22 mouse cellular contexts compared by ENCODE assay signal in genomic region chr9:90830704-90831103, GRCm38 (mm10).
DNase-seq lines count a peak whose midpoint lies in the region; ATAC-seq and TF ChIP-seq lines count a peak whose summit lies in the region.
"Had no signal": no experiment of that assay in that cellular context is flagged by ENCODE, and none has a peak within 500 bp of the region (broad histone marks: within the 10 kb centered on the region; RNA-seq: fewer than 3 reads in every experiment).

No protein-coding gene starts in this region.

- no peaks in the 10 kb centered on the region for H3K36me3 ChIP-seq in embryonic facial prominence, embryonic 11.5 days (replicated peaks; ENCODE audit: control insufficient read depth, insufficient read depth, low read depth, low read length)
- H3K36me3 ChIP-seq in embryonic facial prominence, embryonic 10.5 days (replicated peaks) = no peaks in the 10 kb centered on the region
- H3K36me3 ChIP-seq in midbrain, embryonic 11.5 days (ENCODE audit: control insufficient read depth, insufficient read depth, low read length) = no peaks in the 10 kb centered on the region
- H3K36me3 ChIP-seq in midbrain, postnatal 0 days (ENCODE audit: insufficient read depth, low read length) = no peaks in the 10 kb centered on the region
- H3K36me3 ChIP-seq in limb, embryonic 14.5 days (ENCODE audit: control insufficient read depth, insufficient read depth, low read length) = no peaks in the 10 kb centered on the region
- H3K36me3 ChIP-seq in myocyte (ENCODE audit: control insufficient read depth, insufficient read depth) = no peaks in the 10 kb centered on the region
- no peaks in the 10 kb centered on the region for H3K36me3 ChIP-seq in liver, postnatal 0 days (replicated peaks; ENCODE audit: insufficient read depth, low read length)
- H3K36me3 ChIP-seq: embryonic facial prominence, embryonic 13.5 days; forebrain, embryonic 15.5 days had no signal

- TF ChIP-seq POLR2A in limb, embryonic 14.5 days (IDR thresholded peaks at IDR 0.05; ENCODE audit: borderline replicate concordance, extremely low read depth, insufficient read depth, insufficient read length) = no peak
- TF ChIP-seq POLR2A in myocyte (IDR thresholded peaks at IDR 0.05; ENCODE audit: insufficient read length, low read depth) = no peak

- 60% methylated on average over 4 of the region's 4 CpGs for WGBS in embryonic facial prominence, embryonic 11.5 days
- 73% methylated on average over 4 of the region's 4 CpGs for WGBS in embryonic facial prominence, embryonic 10.5 days
- WGBS in midbrain, embryonic 11.5 days = 76% methylated on average over 4 of the region's 4 CpGs
- WGBS in midbrain, postnatal 0 days = 56% methylated on average over 4 of the region's 4 CpGs
- 54% methylated on average over 4 of the region's 4 CpGs for WGBS in limb, embryonic 14.5 days
- 72% methylated on average over 4 of the region's 4 CpGs for WGBS in liver, postnatal 0 days (ENCODE audit: insufficient replicate concordance)

- no peak overlapping the region for H3K4me2 ChIP-seq in embryonic facial prominence, embryonic 11.5 days (ENCODE audit: low read depth, low read length)
- H3K4me2 ChIP-seq in midbrain, embryonic 11.5 days = no peak overlapping the region
- H3K4me2 ChIP-seq in midbrain, postnatal 0 days (ENCODE audit: low read depth, low read length, poor library complexity, severe bottlenecking) = no peak overlapping the region
- no peak overlapping the region for H3K4me2 ChIP-seq in limb, embryonic 14.5 days (replicated peaks; ENCODE audit: low read depth, low read length, severe bottlenecking)
- no peak overlapping the region for H3K4me2 ChIP-seq in myocyte (ENCODE audit: low read depth)
- H3K4me2 ChIP-seq in liver, postnatal 0 days (ENCODE audit: low read depth, low read length) = no peak overlapping the region
- H3K4me2 ChIP-seq: embryonic facial prominence, embryonic 13.5 days; forebrain, embryonic 13.5 days; forebrain, embryonic 15.5 days had no signal

- no peak overlapping the region for H3K4me3 ChIP-seq in embryonic facial prominence, embryonic 11.5 days (ENCODE audit: low read depth, low read length)
- H3K4me3 ChIP-seq in embryonic facial prominence, embryonic 10.5 days = no peak overlapping the region
- H3K4me3 ChIP-seq in midbrain, embryonic 11.5 days (ENCODE audit: low read depth, low read length) = no peak overlapping the region
- H3K4me3 ChIP-seq in midbrain, postnatal 0 days (ENCODE audit: low read depth, low read length) = no peak overlapping the region
- H3K4me3 ChIP-seq in limb, embryonic 14.5 days (replicated peaks; ENCODE audit: low read length) = no peak overlapping the region
- H3K4me3 ChIP-seq in myocyte = no peak overlapping the region
- H3K4me3 ChIP-seq in liver, postnatal 0 days (ENCODE audit: low read depth, low read length) = no peak overlapping the region
- H3K4me3 ChIP-seq: embryonic facial prominence, embryonic 13.5 days; forebrain, embryonic 13.5 days; forebrain, embryonic 15.5 days had no signal

- H3K9me3 ChIP-seq in embryonic facial prominence, embryonic 11.5 days (replicated peaks; ENCODE audit: control insufficient read depth, low read length) = no peaks in the 10 kb centered on the region
- H3K9me3 ChIP-seq in embryonic facial prominence, embryonic 10.5 days = no peaks in the 10 kb centered on the region
- H3K9me3 ChIP-seq in midbrain, embryonic 11.5 days (ENCODE audit: control insufficient read depth, low read length) = no peaks in the 10 kb centered on the region
- no peaks in the 10 kb centered on the region for H3K9me3 ChIP-seq in midbrain, postnatal 0 days (ENCODE audit: low read length)
- no peaks in the 10 kb centered on the region for H3K9me3 ChIP-seq in limb, embryonic 14.5 days (ENCODE audit: control insufficient read depth, low read length)
- no peaks in the 10 kb centered on the region for H3K9me3 ChIP-seq in liver, postnatal 0 days (ENCODE audit: low read length)
- H3K9me3 ChIP-seq: embryonic facial prominence, embryonic 13.5 days; forebrain, embryonic 13.5 days; forebrain, embryonic 15.5 days had no signal

- DNase-seq in embryonic facial prominence, embryonic 11.5 days (ENCODE audit: low spot score) = peak; percentile 17
- DNase-seq in embryonic facial prominence, embryonic 10.5 days (ENCODE audit: low spot score) = no peak
- peak; percentile 10 for DNase-seq in midbrain, embryonic 11.5 days (ENCODE audit: low spot score, missing footprints)
- no peak for DNase-seq in midbrain, postnatal 0 days (ENCODE audit: low spot score)
- DNase-seq in limb, embryonic 14.5 days (ENCODE audit: low spot score) = peak; percentile 54
- DNase-seq in layer of hippocampus, adult 8-10 months (ENCODE audit: low spot score in 2 of 2) = no peak
- no peak for DNase-seq in liver, postnatal 0 days
- DNase-seq: adrenal gland, adult 8-10 months; adrenal gland, postnatal 14 days; adrenal gland, postnatal 36 days; B cell, adult 2 months; cerebellum, adult 11-12 months; cerebellum, adult 2 months; cerebellum, adult 9-10 months; cerebellum, postnatal 10 days; cerebellum, postnatal 36 days; embryo, embryonic 11 days; forebrain, postnatal 0 days had no signal

- H3K4me1 ChIP-seq in embryonic facial prominence, embryonic 11.5 days (ENCODE audit: control insufficient read depth, insufficient read depth, low read length) = no peaks in the 10 kb centered on the region
- no peaks in the 10 kb centered on the region for H3K4me1 ChIP-seq in embryonic facial prominence, embryonic 10.5 days
- peaks cover 6% of the 10 kb centered on the region; the same call in 1 of the 2 replicates for H3K4me1 ChIP-seq in midbrain, embryonic 11.5 days (ENCODE audit: control insufficient read depth, insufficient read depth, low read length)
- H3K4me1 ChIP-seq in midbrain, postnatal 0 days (ENCODE audit: insufficient read depth, low read length) = no peaks in the 10 kb centered on the region
- H3K4me1 ChIP-seq in limb, embryonic 14.5 days (ENCODE audit: control insufficient read depth, insufficient read depth, low read length) = no peaks in the 10 kb centered on the region
- H3K4me1 ChIP-seq in liver, postnatal 0 days (ENCODE audit: insufficient read depth) = no peaks in the 10 kb centered on the region
- H3K4me1 ChIP-seq: embryonic facial prominence, embryonic 13.5 days; forebrain, embryonic 15.5 days had no signal

- TF ChIP-seq EP300 in liver, postnatal 0 days (IDR thresholded peaks at IDR 0.05; ENCODE audit: low read depth) = no peak

- H3K27ac ChIP-seq in embryonic facial prominence, embryonic 11.5 days (replicated peaks; ENCODE audit: low read depth, low read length) = no peak overlapping the region
- no peak overlapping the region for H3K27ac ChIP-seq in embryonic facial prominence, embryonic 10.5 days (replicated peaks)
- no peak overlapping the region for H3K27ac ChIP-seq in midbrain, embryonic 11.5 days (ENCODE audit: low read depth, low read length)
- no peak overlapping the region for H3K27ac ChIP-seq in midbrain, postnatal 0 days (ENCODE audit: low read depth, low read length)
- no peak overlapping the region for H3K27ac ChIP-seq in limb, embryonic 14.5 days (replicated peaks; ENCODE audit: low read depth, low read length)
- no peak overlapping the region for H3K27ac ChIP-seq in liver, postnatal 0 days (ENCODE audit: low read depth)
- H3K27ac ChIP-seq: embryonic facial prominence, embryonic 13.5 days; forebrain, embryonic 13.5 days; forebrain, embryonic 15.5 days had no signal

- no peaks in the 10 kb centered on the region for H3K27me3 ChIP-seq in embryonic facial prominence, embryonic 11.5 days (ENCODE audit: control insufficient read depth, insufficient read depth, low read length)
- H3K27me3 ChIP-seq in embryonic facial prominence, embryonic 10.5 days (replicated peaks; ENCODE audit: low read depth, poor library complexity, severe bottlenecking) = no peaks in the 10 kb centered on the region
- no peaks in the 10 kb centered on the region for H3K27me3 ChIP-seq in midbrain, embryonic 11.5 days (ENCODE audit: control insufficient read depth, insufficient read depth, low read length)
- H3K27me3 ChIP-seq in midbrain, postnatal 0 days (ENCODE audit: insufficient read depth, low read length) = 0 out of 2 replicates have a peak, but pooled peaks cover 3% of the 10 kb centered on the region
- no peaks in the 10 kb centered on the region for H3K27me3 ChIP-seq in limb, embryonic 14.5 days (ENCODE audit: control insufficient read depth, insufficient read depth, low read length)
- H3K27me3 ChIP-seq in myocyte (ENCODE audit: control insufficient read depth, insufficient read depth, insufficient read length) = no peaks in the 10 kb centered on the region
- no peaks in the 10 kb centered on the region for H3K27me3 ChIP-seq in liver, postnatal 0 days (ENCODE audit: insufficient read depth, low read length)
- H3K27me3 ChIP-seq: embryonic facial prominence, embryonic 13.5 days; forebrain, embryonic 13.5 days; forebrain, embryonic 15.5 days had no signal

- H3ac ChIP-seq in myocyte (ENCODE audit: control insufficient read depth, insufficient read length) = no peak overlapping the region

- no peak for TF ChIP-seq CTCF in midbrain, postnatal 0 days (IDR thresholded peaks at IDR 0.05)
- TF ChIP-seq CTCF in liver, postnatal 0 days (IDR thresholded peaks at IDR 0.05; ENCODE audit: low read depth) = no peak

- no peaks in the 10 kb centered on the region for H3K79me2 ChIP-seq in myocyte (ENCODE audit: control insufficient read depth, insufficient read depth)

- no peak for ATAC-seq in embryonic facial prominence, embryonic 11.5 days (replicated peaks; ENCODE audit: insufficient number of reproducible peaks, low FRiP score, low TSS enrichment, low read depth)
- ATAC-seq in midbrain, embryonic 11.5 days (ENCODE audit: low FRiP score) = no peak
- no peak for ATAC-seq in midbrain, postnatal 0 days (ENCODE audit: low FRiP score)
- peak; percentile 72; the same call in 1 of the 2 replicates for ATAC-seq in limb, embryonic 14.5 days (ENCODE audit: low FRiP score, low read depth)
- no peak for ATAC-seq in liver, postnatal 0 days
- ATAC-seq: forebrain, embryonic 13.5 days; forebrain, embryonic 15.5 days; forebrain, postnatal 0 days had no signal

- H3K9ac ChIP-seq in embryonic facial prominence, embryonic 11.5 days (replicated peaks; ENCODE audit: low read length) = no peak overlapping the region
- no peak overlapping the region for H3K9ac ChIP-seq in midbrain, embryonic 11.5 days (ENCODE audit: low read length)
- H3K9ac ChIP-seq in midbrain, postnatal 0 days (replicated peaks; ENCODE audit: low read length, poor library complexity, severe bottlenecking) = no peak overlapping the region
- H3K9ac ChIP-seq in limb, embryonic 14.5 days (ENCODE audit: low read depth, low read length, severe bottlenecking) = no peak overlapping the region
- no peak overlapping the region for H3K9ac ChIP-seq in liver, postnatal 0 days (replicated peaks)
- H3K9ac ChIP-seq: embryonic facial prominence, embryonic 13.5 days; forebrain, embryonic 13.5 days; forebrain, embryonic 15.5 days; forebrain, postnatal 0 days had no signal

TF ChIP-seq in myocyte, 11 proteins besides CTCF, POLR2A, EP300 and RAD21 (continues in another document):
- TF ChIP-seq REST (IDR thresholded peaks at IDR 0.05; ENCODE audit: insufficient read depth, insufficient read length) (no peak), SRF (IDR thresholded peaks at IDR 0.05; ENCODE audit: control insufficient read depth, insufficient read length, low read depth) (no peak), USF1 (IDR thresholded peaks at IDR 0.05; ENCODE audit: low read depth) (no peak), E2F4 (IDR thresholded peaks at IDR 0.05; ENCODE audit: insufficient read depth) (no peak)

Comparison
In these comparisons a context has a peak if more than half of its experiments do, and no peak if none do; other contexts are left out.
1. DNase-seq: peak in embryonic facial prominence, embryonic 11.5 days (single experiment), midbrain, embryonic 11.5 days (single experiment) and limb, embryonic 14.5 days (single experiment); none in embryonic facial prominence, embryonic 10.5 days (single experiment), midbrain, postnatal 0 days (single experiment), layer of hippocampus, adult 8-10 months (0 of 2) and liver, postnatal 0 days (single experiment).